In the genomic region with DNA sequence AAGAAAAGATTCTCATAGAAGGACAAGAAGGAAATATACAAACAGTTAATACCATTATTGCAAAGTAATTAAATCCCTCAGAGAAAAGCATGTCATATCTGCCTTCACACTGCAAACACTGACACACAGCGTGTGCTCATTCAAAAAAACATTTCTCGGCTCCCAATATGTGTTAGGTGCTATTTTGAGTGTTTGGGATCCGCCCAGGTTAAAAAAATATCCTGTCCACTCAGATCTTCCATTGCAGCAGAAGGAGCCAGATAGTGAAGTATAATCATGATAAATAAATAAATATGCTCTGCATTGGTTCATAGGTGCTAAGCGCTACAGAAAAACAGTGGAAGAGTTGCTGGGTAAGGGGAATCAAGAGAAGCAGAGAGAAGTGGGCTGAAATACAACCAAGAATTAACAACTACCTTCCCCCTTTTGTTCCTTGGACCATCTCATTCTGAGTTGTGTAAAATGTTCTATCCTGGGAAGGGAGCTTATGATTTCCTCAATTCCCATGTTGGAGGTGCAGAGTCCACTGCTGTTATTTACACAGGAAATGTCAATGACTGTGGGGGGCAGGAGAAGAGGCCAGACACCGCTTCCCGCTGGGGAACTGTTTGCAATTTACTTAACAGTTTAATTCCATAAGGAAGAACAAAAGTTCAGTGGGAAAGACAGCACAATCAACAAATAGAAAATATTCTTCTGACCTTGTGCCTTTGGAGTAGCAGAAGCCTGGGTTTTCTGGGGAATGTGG, we compare ENCODE assay signal across 14 mouse cellular contexts.
DNase-seq lines count a peak whose midpoint lies in the region; ATAC-seq and TF ChIP-seq lines count a peak whose summit lies in the region.
"Had no signal": no experiment of that assay in that cellular context is flagged by ENCODE, and none has a peak within 500 bp of the region (broad histone marks: within the 10 kb centered on the region; RNA-seq: fewer than 3 reads in every experiment).

No protein-coding gene starts in this region.

- no peak for ATAC-seq in kidney, postnatal 0 days (replicated peaks; ENCODE audit: low FRiP score, low read depth)
- no peak for ATAC-seq in kidney, embryonic 16.5 days (ENCODE audit: low FRiP score, low TSS enrichment)
- no peak for ATAC-seq in midbrain, embryonic 15.5 days (replicated peaks)
- ATAC-seq: forebrain, embryonic 13.5 days had no signal

- no peaks in the 10 kb centered on the region for H3K36me3 ChIP-seq in kidney, postnatal 0 days (ENCODE audit: insufficient read depth, low read length)
- H3K36me3 ChIP-seq in kidney, embryonic 16.5 days (ENCODE audit: insufficient read depth, low read length) = no peaks in the 10 kb centered on the region
- no peaks in the 10 kb centered on the region for H3K36me3 ChIP-seq in small intestine, adult 2 months (ENCODE audit: control insufficient read depth, insufficient read depth, low read length)
- H3K36me3 ChIP-seq in midbrain, embryonic 15.5 days (replicated peaks) = no peaks in the 10 kb centered on the region
- H3K36me3 ChIP-seq: heart, embryonic 15.5 days; hindbrain, embryonic 13.5 days had no signal

- intact Hi-C loops in gastrocnemius, adult 2 months (cut with DNase I) = loop anchor here (10.0 kb wide), 1 partner anchor 144 kb away; a partner anchor contains a TSS
- intact Hi-C loops in left cerebral cortex, postnatal 14 days (cut with DNase I) = no loop called here

- no peaks in the 10 kb centered on the region for H3K4me1 ChIP-seq in kidney, postnatal 0 days (replicated peaks; ENCODE audit: insufficient read depth, low read length)
- H3K4me1 ChIP-seq in kidney, embryonic 16.5 days (ENCODE audit: insufficient read depth, low read length) = no peaks in the 10 kb centered on the region
- no peaks in the 10 kb centered on the region for H3K4me1 ChIP-seq in small intestine, adult 2 months (ENCODE audit: control insufficient read depth, insufficient read depth, insufficient read length, low read length)
- no peaks in the 10 kb centered on the region for H3K4me1 ChIP-seq in midbrain, embryonic 15.5 days
- H3K4me1 ChIP-seq: forebrain, embryonic 13.5 days; heart, embryonic 15.5 days; hindbrain, embryonic 13.5 days had no signal

- H3K4me2 ChIP-seq in kidney, postnatal 0 days (ENCODE audit: low read length) = no peak overlapping the region
- H3K4me2 ChIP-seq in kidney, embryonic 16.5 days (replicated peaks; ENCODE audit: low read depth, low read length) = no peak overlapping the region
- H3K4me2 ChIP-seq in midbrain, embryonic 15.5 days = no peak overlapping the region
- H3K4me2 ChIP-seq: forebrain, embryonic 13.5 days; heart, embryonic 15.5 days; hindbrain, embryonic 13.5 days had no signal

- TF ChIP-seq CTCF in gastrocnemius, adult 2 months (IDR thresholded peaks at IDR 0.05) = no peak
- no peak for TF ChIP-seq CTCF in kidney, postnatal 0 days (IDR thresholded peaks at IDR 0.05; ENCODE audit: low read depth)
- no peak for TF ChIP-seq CTCF in small intestine, adult 2 months (IDR thresholded peaks at IDR 0.05; ENCODE audit: extremely low read depth, insufficient read length, insufficient replicate concordance, low read depth, low read length)

- no peaks in the 10 kb centered on the region for H3K27me3 ChIP-seq in kidney, postnatal 0 days (ENCODE audit: insufficient read depth, low read length)
- H3K27me3 ChIP-seq in kidney, embryonic 16.5 days (ENCODE audit: insufficient read depth, low read length) = no peaks in the 10 kb centered on the region
- H3K27me3 ChIP-seq in small intestine, adult 2 months (ENCODE audit: control insufficient read depth, insufficient read depth, low read length) = no peaks in the 10 kb centered on the region
- peaks cover 3% of the 10 kb centered on the region; the same call in 1 of the 2 replicates for H3K27me3 ChIP-seq in midbrain, embryonic 15.5 days (replicated peaks)
- H3K27me3 ChIP-seq: forebrain, embryonic 13.5 days; heart, embryonic 15.5 days had no signal

- H3K9me3 ChIP-seq in kidney, postnatal 0 days (replicated peaks; ENCODE audit: low read length) = no peaks in the 10 kb centered on the region
- no peaks in the 10 kb centered on the region for H3K9me3 ChIP-seq in kidney, embryonic 16.5 days (ENCODE audit: low read length)
- no peaks in the 10 kb centered on the region for H3K9me3 ChIP-seq in midbrain, embryonic 15.5 days
- H3K9me3 ChIP-seq: forebrain, embryonic 13.5 days; heart, embryonic 15.5 days; hindbrain, embryonic 13.5 days had no signal

- H3K27ac ChIP-seq in gastrocnemius, adult 2 months = peak overlapping the region; percentile 29; the same call in 1 of the 2 replicates
- no peak overlapping the region for H3K27ac ChIP-seq in kidney, postnatal 0 days
- H3K27ac ChIP-seq in kidney, embryonic 16.5 days (ENCODE audit: low read length) = no peak overlapping the region
- 0 out of 2 replicates have a peak overlapping the region, but pooled peaks have one; percentile 16 for H3K27ac ChIP-seq in small intestine, adult 2 months (ENCODE audit: insufficient read depth, low read depth, low read length)
- H3K27ac ChIP-seq in midbrain, embryonic 15.5 days = no peak overlapping the region
- H3K27ac ChIP-seq: forebrain, embryonic 13.5 days; heart, embryonic 15.5 days; hindbrain, embryonic 13.5 days had no signal

- DNase-seq in gastrocnemius, adult 2 months = no peak
- DNase-seq in gastrocnemius, adult 8-10 months (ENCODE audit: low spot score in 2 of 2) = no peak
- DNase-seq in kidney, postnatal 0 days (ENCODE audit: low spot score) = peak; percentile 71
- DNase-seq in kidney, postnatal 14 days = peak; percentile 37
- DNase-seq in left cerebral cortex, postnatal 14 days (ENCODE audit: low spot score in 2 of 2) = no peak
- DNase-seq: cerebellum, adult 18-20 months; gastrocnemius, postnatal 10 days; thymus, adult 18-20 months had no signal

- no peak overlapping the region for H3K9ac ChIP-seq in kidney, postnatal 0 days (ENCODE audit: low read depth, low read length)
- no peak overlapping the region for H3K9ac ChIP-seq in kidney, embryonic 16.5 days (replicated peaks; ENCODE audit: low read length)
- no peak overlapping the region for H3K9ac ChIP-seq in midbrain, embryonic 15.5 days
- H3K9ac ChIP-seq: forebrain, embryonic 13.5 days; heart, embryonic 15.5 days; hindbrain, embryonic 13.5 days had no signal

- H3K4me3 ChIP-seq in gastrocnemius, adult 2 months = no peak overlapping the region
- H3K4me3 ChIP-seq in kidney, postnatal 0 days (replicated peaks; ENCODE audit: low read depth, low read length) = no peak overlapping the region
- H3K4me3 ChIP-seq in kidney, embryonic 16.5 days (ENCODE audit: low read length) = no peak overlapping the region
- no peak overlapping the region for H3K4me3 ChIP-seq in small intestine, adult 2 months (ENCODE audit: low read depth, low read length)
- no peak overlapping the region for H3K4me3 ChIP-seq in midbrain, embryonic 15.5 days
- H3K4me3 ChIP-seq: forebrain, embryonic 13.5 days; heart, embryonic 15.5 days; hindbrain, embryonic 13.5 days had no signal

- no peak for TF ChIP-seq POLR2A in small intestine, adult 2 months (IDR thresholded peaks at IDR 0.05; ENCODE audit: low read depth, low read length)

- WGBS in kidney, postnatal 0 days = 64% methylated on average over 6 of the region's 6 CpGs
- WGBS in kidney, embryonic 16.5 days = 68% methylated on average over 6 of the region's 6 CpGs
- WGBS in small intestine, adult 2 months = 23% methylated on average over 6 of the region's 6 CpGs
- WGBS in midbrain, embryonic 15.5 days = 72% methylated on average over 6 of the region's 6 CpGs

Comparison
In these comparisons a context has a peak if more than half of its experiments do, and no peak if none do; other contexts are left out.
1. DNase-seq: peak in kidney, postnatal 0 days (single experiment) and kidney, postnatal 14 days (single experiment); none in gastrocnemius, adult 2 months (single experiment), gastrocnemius, adult 8-10 months (0 of 2) and left cerebral cortex, postnatal 14 days (0 of 2).
2. H3K27ac ChIP-seq: peak in gastrocnemius, adult 2 months (single experiment) and small intestine, adult 2 months (single experiment); none in kidney, postnatal 0 days (single experiment), kidney, embryonic 16.5 days (single experiment) and midbrain, embryonic 15.5 days (single experiment).